Mouse (Mus musculus) left cerebral cortex, adult 9 months (tissue): ENCODE measurements around the gene Gm10282.

Source experiments
- DNase-seq, 2 experiments: peaks; one replicate each; pipeline ENCODE4 v3.0.0; 2022; ENCODE audit warnings: low spot score in 2 of 2

The Gm10282 gene

DNA sequence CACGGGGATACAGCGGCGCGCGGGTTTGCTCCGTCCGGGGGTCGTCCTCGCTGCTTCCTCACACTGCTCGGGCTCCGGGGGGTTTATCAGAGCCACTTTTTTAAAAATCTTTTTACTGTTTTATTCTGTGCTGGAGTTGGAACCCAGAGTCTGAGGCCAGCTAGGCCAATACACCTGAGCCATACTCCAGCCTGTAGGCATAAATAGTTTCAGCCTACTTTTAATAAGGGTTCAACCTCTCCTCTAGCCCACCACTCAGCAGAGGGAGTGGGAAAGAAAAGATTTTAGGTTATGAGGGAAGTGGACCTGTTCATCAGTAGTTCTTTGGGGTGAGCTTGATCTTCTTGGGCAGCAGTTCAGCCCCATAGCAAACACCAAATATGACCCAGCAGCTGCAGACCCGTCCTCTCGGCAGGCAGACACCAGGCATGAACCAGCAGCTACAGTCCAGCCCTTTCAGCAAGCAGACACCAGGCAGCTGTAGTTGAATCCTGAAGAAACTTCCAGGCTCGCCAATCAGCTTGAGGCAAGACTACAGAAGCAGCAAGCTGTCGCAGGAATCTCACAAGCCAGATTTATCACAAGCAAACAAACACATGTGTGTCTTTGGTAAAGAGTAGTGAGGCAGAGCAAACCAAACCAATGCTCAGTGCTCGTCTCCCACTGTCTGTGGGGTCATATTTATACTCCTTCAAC is at the start of gene Gm10282:
Gene Gm10282 (minus strand): TSS at position 51 of the 696 bp plus-strand sequence.
- DNase-seq, result no peak

DNA sequence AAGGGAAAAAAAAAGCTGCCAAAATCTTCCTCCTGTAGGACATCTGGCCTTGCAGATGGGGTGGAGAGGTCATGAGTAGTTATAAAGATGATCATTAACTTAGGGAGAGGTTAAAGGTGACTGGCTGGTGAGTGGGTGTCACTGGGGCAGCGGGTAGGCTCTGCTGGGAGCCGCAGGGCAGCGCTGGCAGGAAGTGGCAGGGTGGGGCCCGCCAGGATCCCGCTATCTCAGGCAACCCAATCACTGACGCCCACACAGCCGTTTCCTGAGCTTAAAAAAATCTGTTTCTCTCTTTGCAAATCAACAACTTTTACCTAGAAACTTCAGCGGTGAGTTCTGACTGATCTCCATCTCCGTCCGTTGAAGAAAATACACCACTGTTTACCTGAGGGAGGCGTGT is 49.2 kb upstream of the Gm10282 start:
- no peak for DNase-seq

DNA sequence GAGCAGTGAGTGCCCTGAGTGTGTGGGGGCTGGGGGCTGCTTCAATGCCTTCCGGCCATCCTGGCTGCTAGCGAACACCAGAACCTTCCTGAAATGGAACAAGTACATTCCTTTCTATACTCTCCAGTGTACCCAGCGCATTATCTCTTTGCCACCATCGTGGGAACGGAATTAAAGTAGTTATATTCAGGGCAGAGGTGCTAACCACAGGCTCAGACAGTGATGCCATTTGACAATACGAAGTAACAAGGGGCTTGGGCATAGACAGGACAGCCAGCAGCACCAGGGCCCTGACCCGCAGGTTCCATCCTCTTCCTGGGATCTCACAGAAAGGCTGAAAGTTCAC is 48.6 kb upstream of the Gm10282 start:
- DNase-seq, result no peak

DNA sequence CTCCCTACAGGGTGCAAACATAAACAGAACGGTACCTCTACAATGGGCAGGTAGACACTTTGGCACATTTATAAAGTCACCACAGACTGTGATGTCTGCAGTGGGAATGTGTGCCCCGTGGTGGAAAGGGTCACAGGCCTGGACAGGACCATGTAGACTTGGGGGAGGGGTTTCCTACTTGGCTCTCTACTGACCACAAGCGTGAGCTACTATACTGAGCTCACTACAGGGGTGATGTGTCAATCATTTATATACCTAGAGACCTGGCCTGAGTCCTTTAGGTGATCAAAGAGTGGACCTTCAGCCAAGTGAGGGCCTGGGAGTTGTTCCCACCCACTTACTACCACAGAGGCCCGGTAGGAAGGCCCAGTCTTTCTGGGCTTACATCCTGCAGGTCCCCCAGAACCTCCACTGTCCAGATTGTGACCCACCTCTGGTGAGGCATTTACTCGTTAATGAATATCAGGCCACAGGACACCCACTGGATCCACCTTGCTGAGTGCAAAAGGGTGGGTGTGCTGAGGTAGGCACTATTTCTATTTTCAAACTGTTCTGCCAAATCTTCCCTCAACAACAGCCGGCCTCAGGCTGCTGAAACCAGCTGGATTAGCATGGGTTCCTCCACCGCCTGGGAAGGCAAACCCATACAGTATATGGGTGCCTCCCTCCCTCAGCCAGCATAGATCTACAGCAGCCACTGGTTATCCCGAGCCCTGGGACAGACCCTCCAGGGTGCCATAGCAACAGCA is 48.1 kb upstream of the Gm10282 start:
- no peak for DNase-seq

DNA sequence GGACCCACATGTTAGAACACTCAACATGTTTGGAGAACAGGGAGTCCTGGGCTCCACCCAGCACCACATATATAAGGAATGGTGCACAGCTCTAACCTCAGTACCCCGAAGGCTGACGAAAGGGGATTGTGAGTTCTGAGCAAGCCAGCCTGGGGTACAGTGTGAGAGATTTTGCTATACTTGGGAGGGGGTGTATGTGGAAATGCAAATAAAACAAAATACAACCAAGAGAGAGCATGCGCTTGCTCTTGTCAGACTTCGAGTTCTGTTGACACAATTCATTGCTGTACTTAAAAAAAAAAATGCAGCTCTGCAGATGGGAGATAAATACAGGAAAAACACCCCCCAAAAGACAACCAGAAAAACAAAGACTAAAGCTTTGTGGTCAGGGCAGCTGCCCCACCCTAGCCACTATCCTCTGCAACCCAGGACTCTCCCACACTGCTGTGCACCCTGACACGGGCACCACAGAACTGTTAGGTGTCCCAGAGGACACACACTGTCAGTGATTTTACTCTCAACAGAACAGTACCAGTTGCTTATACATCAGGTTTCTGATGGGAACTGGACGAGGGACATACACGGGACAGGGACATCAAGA is 46.4 kb upstream of the Gm10282 start:
- no peak for DNase-seq

DNA sequence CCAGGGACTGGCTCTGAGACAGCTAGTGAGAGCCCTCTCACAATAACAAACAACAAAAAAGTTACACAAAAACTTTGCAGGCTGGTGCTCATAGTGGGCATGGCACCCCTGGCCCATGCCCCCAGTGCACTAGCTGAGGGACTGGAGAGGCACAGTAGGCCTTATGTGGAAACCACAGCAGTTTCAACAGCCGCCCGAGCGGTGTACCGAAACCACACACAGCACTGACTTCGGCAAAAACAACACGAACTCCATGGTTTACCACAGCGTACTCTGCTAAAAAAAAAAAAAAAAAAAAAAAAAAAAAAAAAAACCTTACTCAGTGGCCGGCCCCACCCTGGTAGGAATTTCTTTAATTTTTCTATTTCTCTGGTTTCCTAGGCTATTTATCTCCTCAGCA is 45.7 kb upstream of the Gm10282 start:
- no peak for DNase-seq

DNA sequence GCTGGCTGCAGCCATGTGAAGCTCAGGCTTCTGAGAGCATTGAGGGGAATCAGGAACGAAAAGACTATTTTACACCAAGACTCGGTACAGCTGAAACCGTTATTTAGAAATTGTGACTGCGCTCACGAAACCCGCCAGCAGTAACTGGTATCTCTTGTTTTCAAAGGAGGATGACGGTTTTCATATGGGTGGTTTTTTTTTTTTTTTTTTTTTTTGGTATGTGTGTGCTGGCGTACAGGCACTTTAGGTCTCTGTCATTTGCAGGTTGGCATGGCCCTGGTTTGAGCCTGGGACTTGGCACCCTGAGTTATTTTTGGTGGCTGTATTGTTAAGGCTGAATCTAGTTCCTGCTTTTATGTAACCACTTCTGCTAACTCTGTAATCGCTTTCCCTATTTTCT is 44.8 kb upstream of the Gm10282 start:
- DNase-seq, result no peak

DNA sequence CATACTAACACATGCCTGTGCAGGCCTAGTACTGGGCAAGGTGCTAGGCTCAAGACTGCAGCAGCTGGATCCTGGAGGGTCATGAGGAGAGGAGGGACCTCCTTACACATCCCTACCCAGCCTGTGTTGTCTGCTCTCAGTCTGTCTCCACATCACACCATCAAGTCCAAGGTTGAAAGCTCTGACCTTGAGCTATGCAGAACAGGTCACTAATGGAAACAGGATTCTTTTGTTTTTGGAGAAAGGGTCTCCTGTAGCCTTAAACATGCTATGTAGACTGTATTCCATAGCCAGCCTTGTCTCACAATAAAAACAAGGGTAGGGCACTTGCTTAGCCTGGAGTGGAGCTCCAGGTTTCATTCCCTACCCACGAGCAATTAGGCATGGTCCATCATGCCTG is 43.9 kb upstream of the Gm10282 start:
- DNase-seq, result no peak

DNA sequence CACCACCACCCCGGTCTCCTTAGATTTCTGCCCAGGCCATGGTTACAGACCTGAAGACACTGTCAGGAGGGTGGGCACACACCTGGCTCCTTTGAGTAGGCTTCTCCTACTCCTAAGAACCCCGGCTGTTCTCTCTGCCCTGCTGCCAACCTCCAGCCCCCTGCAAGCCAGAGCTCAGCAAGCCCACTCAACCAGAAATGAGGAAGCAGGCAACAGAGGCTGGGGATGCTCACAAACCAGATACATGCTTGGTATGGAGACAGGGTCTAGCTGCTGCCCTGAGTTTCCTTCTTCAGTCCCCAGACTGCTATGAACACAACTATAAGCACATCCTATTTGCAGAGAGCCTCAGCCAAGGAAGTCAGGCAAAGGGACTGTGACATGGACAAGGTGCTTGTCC is 43.1 kb upstream of the Gm10282 start:
- no peak for DNase-seq

DNA sequence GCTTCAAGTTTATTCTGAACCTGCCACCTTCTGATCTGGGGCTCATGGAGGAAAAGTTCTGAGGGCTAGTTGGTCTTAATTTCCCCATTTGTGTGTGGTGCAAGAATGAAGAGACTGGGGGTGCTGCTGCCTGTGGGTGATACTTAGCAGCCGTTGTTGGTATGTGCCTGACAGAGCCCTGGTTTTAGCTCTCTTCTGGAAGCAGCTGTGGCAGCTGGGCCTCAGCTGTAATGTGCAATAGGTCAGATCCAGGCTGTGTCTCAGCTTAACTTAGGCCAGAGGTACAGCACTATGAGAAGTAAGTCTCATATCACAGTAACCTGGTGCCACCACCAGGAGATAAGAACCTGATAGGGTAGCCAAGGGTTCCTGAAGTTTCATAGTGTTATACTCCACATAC is 42.5 kb upstream of the Gm10282 start:
- DNase-seq, result no peak

DNA sequence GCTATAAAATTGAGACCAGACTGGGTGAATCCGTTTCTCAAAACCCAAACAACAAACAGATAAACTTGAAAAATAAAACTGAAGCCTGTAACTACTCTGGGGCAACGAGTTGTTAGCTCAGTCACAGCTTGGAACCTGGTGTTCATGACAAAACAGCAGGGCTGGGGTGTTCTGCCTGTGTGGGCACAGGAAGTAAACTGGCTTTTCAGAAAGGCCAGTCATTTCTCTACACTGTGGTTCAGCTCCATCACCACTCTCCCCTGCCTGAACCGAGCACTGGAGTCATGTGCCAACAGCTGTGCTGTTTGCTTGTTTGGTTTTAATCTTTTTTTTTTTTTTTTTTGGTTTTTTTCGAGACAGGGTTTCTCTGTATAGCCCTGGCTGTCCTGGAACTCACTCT is 38.7 kb upstream of the Gm10282 start:
- no peak for DNase-seq

DNA sequence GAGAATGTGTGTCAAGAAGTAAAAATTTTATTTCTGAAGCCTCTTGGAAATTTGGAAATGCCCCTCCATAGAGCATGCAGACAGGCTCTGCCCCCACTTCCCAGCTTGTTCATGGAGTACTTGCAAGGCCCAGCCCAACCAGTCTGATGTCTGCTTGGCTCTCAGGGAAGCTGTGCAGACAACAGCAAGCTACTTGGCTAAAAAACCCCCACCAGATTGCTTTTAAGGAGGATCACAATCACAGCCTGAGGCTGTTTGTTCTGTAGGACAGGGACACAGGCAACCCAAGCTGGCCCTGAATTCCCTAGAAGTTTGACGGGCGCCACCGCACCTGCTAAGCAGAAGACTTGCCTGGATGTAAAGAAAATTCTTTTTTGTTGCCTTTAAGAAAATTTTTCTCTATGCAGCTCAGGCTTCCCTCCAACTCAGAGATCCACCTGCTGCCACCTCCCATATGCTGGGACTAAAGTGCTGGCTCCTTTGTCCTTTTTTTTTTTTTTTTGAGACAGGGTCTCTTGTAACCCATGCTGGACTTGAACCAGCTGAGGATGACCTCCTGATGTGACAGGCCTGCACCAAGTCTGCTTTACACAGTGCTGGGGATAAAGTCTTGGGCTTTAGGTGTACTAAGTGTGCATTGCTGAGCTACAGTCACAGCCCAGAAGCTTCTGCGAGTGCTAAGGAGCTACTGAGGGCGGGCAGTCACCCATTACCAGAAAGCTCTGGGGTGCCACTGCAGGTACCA is 37.7 kb upstream of the Gm10282 start:
- DNase-seq, result no peak

DNA sequence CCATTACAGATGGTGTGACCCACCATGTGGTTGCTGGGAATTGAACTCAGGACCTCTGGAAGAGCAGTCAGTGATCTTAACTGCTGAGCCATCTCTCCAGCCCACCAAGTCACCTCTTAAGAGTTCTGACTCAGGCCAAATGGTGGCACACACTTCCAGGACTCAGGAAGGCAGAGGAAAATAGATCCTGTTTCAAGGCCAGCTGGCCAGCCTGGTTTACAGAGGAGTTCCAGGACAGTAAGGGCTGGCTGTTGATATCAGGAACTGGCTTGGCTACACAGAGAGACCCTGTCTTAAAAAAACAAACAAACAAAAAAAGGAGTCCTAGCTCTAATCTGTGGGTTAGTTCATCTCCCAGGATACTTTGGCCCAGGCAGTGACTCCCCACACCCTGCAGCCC is 32.0 kb upstream of the Gm10282 start:
- no peak for DNase-seq

DNA sequence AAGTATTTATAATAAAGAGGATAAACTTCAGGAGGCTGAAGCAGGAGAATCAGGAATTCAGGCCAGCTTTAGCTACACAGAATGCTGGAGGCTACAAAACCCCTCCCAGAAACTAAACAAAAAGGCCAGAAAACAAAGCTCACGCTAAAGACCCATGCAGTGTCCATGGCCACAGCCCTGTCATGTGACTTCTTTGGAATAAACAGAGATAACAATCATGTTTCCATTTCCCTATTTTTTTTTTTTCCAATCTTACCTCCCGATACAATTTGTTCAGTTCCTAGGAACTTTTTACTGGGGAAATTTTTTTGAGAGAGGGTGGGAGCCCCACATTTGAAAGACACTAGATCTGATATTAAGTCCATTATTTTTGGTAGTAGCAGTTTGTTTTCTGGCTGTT is 31.2 kb upstream of the Gm10282 start:
- DNase-seq, result no peak

DNA sequence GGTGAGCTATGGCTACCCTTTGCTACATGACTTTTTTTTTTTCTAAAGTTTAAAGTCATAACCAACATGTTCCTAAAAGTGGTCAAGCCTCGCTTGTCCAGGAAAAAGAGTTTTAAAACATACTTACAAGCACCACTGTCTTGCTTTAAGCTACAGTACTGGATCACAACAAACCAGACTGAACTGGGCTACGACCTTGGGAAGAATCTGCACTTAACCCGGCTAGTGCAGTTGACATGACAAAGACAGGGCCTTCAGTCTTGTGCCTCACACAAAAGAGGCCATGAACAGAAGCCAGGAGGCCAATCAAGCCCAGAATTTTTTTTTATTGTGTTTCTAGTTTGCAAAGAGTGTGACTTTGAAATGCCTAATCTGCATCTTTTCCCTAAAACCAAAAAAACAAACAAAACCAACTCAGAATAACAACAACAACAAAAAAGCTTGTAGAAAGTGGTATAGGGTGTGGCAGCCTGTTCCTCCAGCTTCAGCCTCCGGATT is 29.1 kb upstream of the Gm10282 start:
- no peak for DNase-seq

DNA sequence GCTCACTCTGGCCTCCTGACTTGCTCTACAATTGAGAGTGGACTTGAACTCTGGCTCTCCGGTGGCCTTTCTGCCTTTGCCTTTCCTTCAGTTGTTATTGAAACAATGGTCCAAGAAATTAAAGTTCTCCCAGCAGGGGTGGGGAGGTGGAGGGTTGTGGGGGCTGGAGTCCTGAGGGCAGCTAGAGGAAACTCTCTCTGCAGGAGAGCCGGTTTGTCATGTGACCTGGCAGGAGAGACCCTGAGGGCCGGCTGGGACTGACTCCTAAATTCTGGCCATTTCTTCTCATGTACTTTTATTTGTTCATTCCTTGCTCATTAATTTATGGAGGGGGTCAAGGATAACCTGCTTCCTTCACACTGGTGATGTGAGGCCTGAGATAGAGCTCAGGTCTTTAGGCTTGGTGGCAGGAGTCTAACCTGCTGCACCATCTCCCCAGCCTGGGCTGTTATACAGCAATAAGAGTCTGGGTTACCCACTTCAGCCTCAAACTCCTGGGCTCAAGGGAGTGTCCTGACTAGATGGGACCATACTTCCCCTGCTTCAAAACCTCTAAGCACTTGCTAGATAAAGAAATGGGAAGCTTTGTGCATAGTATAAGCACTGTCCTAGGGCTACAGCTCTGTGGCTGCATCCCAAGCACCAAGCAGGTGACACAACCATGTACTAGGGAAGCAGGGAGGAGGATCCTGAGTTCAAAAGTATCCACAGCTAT is 28.5 kb upstream of the Gm10282 start:
- no peak for DNase-seq

DNA sequence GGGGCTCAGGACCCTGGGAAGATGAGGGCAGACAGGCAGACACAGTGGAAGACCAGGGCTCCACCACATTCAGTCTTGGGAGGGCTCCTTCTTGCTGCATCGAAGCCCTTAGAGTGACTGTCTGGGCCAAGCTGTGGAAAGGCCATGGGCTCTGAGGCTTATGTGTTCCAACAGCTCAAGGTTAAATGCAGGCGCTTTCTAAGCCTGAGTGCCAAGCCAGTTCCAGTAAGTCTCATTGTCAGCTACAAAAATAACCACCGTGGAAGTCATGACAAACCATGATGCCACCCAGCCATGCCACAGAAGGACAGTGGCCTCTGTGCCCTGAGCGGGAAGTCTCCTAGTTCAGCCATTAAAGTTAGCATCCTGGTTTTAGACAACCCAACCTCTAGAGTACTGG is 26.6 kb upstream of the Gm10282 start:
- DNase-seq, result no peak

DNA sequence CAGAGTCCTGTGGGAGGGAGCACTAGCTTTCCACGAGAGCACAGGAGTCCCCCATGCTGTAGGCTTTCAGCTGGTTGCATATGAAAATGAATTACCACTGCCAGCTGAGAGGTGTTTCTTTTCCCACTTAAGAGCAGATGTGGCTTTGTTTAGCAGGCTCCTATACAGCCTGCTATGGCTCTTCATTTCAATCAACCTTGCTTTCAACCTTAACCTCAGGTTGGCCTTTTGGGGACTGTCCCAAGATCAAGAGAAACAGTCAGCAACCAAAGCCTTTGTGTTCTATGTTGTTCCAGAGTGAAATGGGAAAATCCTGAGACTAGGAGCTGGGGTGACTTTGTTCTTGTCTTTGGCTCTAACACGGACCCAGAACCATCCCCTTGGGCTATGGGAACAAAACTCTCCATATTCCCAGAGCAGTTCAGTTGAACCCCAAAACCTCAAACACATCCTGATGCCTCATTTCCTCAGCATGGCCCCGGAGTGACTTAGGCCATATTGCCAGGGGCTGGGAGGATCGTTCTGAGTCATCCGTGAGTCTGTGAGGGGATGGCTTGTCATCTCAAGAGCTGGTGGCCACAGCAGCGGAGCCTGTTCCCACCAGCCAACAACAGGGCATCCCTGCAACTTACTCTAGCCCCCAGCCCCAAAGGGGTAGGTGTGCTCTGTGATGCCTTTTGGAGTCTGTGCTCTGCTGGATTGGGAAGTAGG is 25.9 kb upstream of the Gm10282 start:
- no peak for DNase-seq

DNA sequence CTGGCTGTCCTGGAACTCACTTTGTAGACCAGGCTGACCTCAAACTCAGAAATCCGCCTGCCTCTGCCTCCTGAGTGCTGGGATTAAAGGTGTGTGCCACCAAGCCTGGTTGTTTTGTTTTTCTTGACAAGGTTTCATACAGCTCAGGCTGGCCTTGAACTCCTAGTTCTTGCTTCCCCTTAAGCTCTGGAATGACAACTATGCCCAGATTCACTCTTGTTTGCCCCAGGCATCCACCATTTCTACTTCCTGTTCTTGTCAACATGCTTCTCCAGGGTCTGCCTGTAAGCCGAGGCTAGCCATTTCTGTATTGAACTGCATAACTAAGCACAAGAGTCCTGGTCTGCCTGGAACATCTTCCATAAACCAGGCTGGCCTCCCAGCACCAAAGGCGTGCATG is 24.1 kb upstream of the Gm10282 start:
- DNase-seq, result no peak

DNA sequence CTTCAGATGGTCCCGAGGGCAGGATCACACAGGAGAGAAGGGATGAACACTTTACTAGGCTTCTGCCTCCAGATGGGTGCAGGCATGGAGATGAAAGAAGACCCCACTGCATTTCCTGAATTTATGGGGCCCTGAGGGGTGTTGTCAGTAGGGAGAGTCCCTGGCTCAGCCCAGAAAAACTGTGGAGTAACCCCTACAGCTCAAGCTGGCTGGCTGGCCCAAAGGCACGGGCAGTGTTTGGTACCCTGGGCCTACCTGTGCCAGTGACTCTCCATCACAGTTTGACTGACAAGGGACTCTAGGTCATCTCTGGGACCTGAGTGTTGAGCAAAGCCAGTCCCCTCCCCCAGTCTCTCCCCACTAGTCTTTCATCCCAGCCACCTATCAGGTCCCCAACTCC is 19.6 kb upstream of the Gm10282 start:
- DNase-seq, result no peak

DNA sequence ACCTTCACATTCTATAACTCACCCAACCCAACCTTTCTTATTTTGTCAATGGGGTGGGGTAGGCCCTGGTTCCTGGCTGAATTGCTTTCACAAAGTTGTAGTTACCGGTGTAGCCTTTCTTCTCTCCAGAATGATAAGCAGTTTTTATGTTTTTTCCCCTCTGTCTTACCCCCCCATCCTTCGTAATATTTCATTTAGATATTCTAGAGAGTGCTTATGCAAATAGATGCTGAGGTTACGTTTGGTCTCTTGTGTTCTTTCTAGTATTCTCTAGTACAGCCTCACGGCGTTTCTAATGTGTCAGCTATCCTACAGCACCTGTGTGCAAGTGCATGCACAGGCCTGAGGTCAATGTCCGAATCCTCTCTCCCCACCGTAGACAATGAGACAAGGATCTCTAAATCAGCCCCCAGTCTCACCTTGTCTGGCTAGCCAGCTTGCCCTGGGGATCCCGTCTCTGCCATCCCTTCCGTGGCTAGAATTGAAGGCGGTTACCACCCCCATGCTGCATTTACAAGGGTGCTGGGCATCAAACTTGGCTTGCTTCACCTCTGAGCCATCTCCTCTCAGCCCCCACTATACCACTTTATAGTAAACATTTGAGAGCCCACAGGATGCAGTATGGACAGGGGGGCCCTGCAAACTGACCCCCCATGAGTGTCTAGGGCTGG is 19.1 kb upstream of the Gm10282 start:
- no peak for DNase-seq
